Mouse (Mus musculus): ENCODE measurements around the gene Lrrtm3. TPM values are rescaled to one million over a fixed set of nuclear protein-coding genes. Genes with fewer than 3 reads are reported as not detected.

Lrrtm3 gene
- polyA plus RNA-seq, 1 experiment, result not detected

DNA sequence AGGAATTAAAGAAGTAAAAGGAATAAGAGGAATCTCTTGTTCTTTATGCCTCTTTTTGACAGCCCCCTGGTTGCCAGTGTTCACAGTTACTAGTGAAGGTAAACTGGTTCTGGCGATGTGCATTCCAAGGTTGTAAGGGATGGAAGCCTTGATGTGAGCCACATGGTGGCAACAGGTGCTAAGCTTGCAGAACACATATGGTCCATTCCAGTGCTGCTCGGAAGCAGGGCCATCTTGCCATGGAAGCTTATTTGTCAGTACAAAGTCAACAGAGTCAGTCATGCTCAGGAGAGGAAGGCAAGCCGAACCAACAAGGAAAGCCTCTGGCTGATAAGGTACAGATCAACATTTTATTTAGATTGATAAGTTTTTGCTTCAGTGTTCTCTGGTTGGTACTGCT, 7.7 kb downstream of the Lrrtm3 start:
- no peaks in the 10 kb centered on the region for H3K4me1 ChIP-seq (ENCODE audit: control insufficient read depth, insufficient read depth, insufficient read length, low read length)
- no peak overlapping the region for H3K27ac ChIP-seq (replicated peaks; ENCODE audit: low read depth, low read length)
- no peak overlapping the region for H3K4me3 ChIP-seq (ENCODE audit: insufficient read depth, low read depth, low read length)

DNA sequence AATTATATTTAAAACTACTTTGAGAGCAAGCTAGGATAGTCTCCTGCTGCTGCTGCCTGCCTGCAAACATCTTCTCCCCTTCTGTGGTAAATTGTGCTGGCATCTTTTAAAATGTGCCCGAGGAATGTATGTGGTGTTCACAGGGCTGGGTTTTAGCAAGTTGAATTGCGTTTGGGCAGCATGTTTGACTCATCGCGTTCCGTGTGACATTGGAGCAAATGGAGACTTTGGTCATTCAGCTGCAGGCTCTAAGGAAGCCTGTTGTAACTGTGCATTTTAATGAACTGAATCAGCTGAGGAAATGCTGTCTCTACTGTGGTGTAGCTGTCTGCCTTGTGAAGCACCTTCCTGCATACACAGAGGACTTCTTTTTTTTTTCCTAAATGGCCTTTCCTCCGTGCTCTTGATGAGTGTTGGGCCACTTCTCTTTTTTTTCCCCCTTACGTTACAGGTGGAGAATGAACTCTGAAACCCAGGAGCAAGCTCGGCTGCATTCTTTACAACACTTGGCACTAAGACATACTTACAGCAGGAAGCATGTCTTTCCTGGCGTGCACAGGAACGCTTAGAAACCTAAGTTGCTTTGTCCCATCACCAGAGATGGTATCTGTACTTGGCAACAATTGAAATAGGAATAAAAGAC, 13.5 kb downstream of the Lrrtm3 start:
- Histone ChIP-seq H3K27ac (replicated peaks; ENCODE audit: low read depth, low read length) (no peak overlapping the region), H3K4me1 (ENCODE audit: control insufficient read depth, insufficient read depth, insufficient read length, low read length) (no peaks in the 10 kb centered on the region), H3K4me3 (ENCODE audit: insufficient read depth, low read depth, low read length) (no peak overlapping the region)

DNA sequence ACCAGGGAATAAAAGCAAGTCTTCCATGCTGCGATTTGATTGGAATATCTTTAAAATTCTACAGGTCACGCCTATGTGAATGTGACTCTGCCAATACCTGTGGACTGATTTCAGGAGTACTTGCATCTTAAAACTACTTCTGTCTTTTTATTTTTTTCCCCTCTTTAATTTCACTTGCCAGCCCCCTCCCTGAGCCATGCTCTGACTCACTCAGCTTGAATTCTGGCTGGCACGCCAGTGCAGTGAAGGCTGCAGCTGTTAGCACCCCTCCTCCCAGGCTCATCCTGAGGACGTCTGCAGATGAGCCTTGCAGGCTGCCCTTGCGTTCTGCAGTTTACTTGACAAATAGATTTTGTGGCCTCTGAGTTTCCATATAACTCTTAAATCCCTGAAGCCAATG, 14.1 kb downstream of the Lrrtm3 start:
- Histone ChIP-seq H3K27ac (replicated peaks; ENCODE audit: low read depth, low read length) (no peak overlapping the region), H3K4me1 (ENCODE audit: control insufficient read depth, insufficient read depth, insufficient read length, low read length) (no peaks in the 10 kb centered on the region), H3K4me3 (ENCODE audit: insufficient read depth, low read depth, low read length) (no peak overlapping the region)

DNA sequence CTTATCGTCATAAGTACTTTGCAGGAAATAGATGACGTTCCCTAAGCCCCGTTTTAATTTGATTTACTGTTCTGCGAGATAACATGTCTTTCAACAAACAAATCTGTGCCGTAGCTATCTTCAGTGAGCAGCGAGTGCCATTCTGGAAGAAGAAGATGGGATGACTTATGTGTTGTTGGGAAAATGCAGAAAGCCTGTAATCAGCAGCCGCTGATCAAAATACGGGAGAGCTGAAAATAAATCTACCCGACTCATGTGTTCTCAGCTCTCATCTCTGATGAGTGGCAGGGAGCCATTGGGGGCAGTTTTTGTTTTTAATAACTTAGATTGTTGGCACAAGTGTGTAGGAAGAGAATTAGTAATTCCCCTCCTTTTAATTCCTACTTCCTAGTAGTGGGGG, 26.4 kb downstream of the Lrrtm3 start:
- H3K27ac ChIP-seq (replicated peaks; ENCODE audit: low read depth, low read length), result no peak overlapping the region
- H3K4me1 ChIP-seq (ENCODE audit: control insufficient read depth, insufficient read depth, insufficient read length, low read length), result no peaks in the 10 kb centered on the region
- H3K4me3 ChIP-seq (ENCODE audit: insufficient read depth, low read depth, low read length), result no peak overlapping the region

DNA sequence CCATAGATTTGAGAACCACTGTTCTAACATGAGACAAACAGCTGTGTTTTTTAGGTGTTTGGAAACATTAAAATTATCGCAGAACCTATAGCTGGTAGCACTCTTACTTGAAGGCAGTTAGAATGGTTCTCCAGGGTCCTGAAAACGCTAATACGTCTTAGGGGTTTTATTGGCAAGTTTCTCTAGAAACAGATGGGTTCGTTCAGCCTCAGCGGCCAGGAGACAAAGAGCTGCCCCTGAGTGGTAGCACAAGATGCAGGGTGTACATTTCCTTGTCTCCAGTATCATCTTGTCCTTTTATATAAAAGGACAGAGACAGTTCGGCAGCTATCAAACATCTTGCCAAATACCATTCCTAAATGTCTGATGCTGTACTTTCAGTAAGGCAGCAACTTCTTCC, 40.1 kb downstream of the Lrrtm3 start:
- no peak overlapping the region for H3K4me3 ChIP-seq (ENCODE audit: insufficient read depth, low read depth, low read length)
- H3K4me1 ChIP-seq (ENCODE audit: control insufficient read depth, insufficient read depth, insufficient read length, low read length), result no peaks in the 10 kb centered on the region
- H3K27ac ChIP-seq (replicated peaks; ENCODE audit: low read depth, low read length), result no peak overlapping the region

DNA sequence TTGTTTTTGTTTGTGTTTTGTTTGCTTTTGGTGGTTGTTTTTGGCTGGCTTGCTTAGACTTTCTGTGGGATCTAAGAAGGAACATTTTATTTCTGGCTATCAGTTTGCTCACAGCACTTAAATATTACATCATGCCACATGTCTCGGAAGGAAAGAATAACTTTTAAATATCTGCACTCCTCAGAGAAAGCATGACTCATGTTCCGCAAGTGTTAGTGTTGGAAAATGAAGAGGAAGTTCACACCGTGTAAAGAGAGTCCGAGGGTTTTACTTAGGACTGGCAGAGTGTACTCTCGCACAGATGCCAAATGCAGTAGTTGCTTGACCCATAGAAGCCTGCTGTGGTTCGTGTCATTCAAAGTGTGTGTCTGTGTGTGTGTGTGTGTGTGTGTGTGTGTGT, 40.9 kb downstream of the Lrrtm3 start:
- H3K4me3 ChIP-seq (ENCODE audit: insufficient read depth, low read depth, low read length), result no peak overlapping the region
- H3K4me1 ChIP-seq (ENCODE audit: control insufficient read depth, insufficient read depth, insufficient read length, low read length), result no peaks in the 10 kb centered on the region
- no peak overlapping the region for H3K27ac ChIP-seq (replicated peaks; ENCODE audit: low read depth, low read length)

DNA sequence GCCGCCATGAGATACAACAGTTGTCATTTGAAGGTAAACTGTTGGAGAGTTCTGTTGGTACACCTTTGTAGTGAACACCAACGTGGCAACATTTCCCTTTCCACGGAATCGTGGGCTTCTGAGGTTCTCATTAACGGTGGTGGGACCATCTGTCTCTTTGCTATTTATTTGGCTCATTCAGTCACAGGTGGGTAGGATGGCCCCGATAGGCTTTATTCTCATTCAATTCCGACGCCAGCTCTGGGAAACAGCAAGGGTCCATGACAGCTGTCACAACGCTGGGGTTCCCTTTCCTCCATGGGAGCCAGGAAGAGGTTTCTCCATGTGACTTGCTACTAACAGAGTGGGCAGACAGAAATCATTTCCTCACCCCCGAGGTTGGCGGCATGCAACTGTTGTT, 48.2 kb downstream of the Lrrtm3 start:
- Histone ChIP-seq H3K27ac (replicated peaks; ENCODE audit: low read depth, low read length) (no peak overlapping the region), H3K4me3 (ENCODE audit: insufficient read depth, low read depth, low read length) (no peak overlapping the region), H3K4me1 (ENCODE audit: control insufficient read depth, insufficient read depth, insufficient read length, low read length) (no peaks in the 10 kb centered on the region)

DNA sequence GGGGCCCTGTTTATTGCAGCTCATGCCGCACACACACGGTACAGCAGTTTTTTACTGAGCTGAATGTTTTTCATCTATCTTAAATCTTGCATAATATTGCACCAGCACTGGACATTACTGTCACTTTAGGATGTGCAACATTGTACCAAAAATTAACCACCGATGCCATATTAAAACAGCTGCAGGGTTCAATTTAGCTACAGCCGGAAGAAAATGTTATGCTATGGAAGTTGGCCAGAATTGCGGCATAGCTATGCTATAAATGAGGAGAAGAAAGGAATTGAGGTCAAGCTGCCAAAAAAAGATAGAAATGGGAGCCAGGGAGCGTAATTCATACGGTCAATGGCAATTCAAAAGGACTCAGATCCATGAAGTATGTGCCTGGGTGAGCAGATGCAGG, 48.9 kb downstream of the Lrrtm3 start:
- no peak overlapping the region for H3K27ac ChIP-seq (replicated peaks; ENCODE audit: low read depth, low read length)
- H3K4me1 ChIP-seq (ENCODE audit: control insufficient read depth, insufficient read depth, insufficient read length, low read length), result no peaks in the 10 kb centered on the region
- no peak overlapping the region for H3K4me3 ChIP-seq (ENCODE audit: insufficient read depth, low read depth, low read length)

DNA sequence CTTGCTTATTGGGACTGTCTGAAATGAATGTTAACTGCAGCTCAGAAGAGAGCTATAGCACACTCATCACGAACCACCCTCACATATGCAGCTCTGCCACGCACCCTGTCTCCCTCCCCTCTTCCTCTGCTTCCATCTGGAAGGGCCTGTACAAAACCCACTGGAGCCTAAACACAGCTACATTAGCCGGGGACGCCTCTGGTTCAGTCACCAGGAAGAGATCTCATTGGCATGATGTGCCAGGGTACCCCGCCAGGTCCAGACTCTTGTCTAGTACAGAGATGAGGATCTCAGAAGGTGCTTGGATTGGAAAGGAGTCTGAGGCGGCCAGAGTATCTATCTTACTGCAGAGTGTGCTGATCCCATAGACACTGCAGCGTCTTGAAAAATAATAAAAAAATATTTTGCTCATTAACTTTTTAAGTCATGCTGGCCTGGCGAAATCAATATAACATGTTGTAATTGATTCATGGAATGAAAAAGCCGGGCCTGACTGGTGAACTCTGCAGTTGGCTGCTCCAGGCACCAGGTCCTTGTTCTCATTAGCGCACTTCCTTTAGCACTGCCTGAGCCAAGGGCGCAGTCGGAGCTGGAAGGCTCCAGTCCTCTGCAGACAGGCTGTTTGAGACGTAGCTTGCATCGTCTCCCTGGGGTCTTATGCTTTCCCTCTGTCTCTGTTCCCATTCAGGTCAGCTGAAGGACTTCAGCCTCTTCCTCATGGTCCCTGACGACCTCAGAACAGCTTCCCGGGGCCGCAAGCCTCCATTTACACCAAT, 50.1 kb downstream of the Lrrtm3 start:
- H3K27ac ChIP-seq (replicated peaks; ENCODE audit: low read depth, low read length), result no peak overlapping the region

DNA sequence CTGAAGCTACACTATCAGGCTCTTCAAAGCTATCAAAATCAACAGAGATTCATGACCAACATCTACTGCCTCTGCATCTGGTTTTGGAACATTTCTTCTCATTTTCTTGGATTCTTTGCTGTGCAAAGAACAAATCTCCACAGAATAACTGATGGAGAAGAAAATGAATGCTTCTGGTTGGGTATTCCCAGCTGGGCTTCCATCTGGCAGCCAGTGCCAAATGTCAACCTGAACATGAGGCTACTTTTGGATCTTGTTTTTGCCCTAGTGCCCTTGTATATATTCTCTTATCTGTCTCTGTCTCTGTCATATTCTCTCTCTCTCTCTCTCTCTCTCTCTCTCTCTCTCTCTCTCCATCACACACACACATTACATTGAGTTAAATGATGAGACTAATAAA, 59.2 kb downstream of the Lrrtm3 start:
- Histone ChIP-seq H3K4me1 (ENCODE audit: control insufficient read depth, insufficient read depth, insufficient read length, low read length) (no peaks in the 10 kb centered on the region), H3K4me3 (ENCODE audit: insufficient read depth, low read depth, low read length) (no peak overlapping the region)

More for the DNA sequence above, 50.1 kb downstream of the Lrrtm3 start:
- Histone ChIP-seq H3K4me3 (ENCODE audit: insufficient read depth, low read depth, low read length) (no peak overlapping the region), H3K4me1 (ENCODE audit: control insufficient read depth, insufficient read depth, insufficient read length, low read length) (no peaks in the 10 kb centered on the region)

DNA sequence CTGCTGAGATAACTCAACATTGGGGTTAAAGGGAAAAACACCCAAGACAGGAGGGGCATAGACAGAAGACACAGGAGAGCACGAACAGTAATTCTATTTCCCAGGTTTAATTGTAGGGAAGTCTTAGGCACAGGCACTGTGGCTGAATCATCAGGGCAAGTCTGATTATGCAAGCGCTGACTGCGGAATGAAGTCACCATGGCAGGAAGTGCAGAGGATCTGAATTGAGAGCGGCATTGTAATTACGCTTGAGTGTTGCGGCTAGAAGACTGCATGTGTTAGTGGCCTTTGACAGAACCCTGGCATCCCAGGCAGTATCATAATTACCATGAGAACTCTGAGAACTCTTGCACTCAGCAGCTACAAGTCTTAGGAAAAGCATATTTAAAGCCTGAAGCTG, 66.7 kb downstream of the Lrrtm3 start:
- H3K4me3 ChIP-seq (ENCODE audit: insufficient read depth, low read depth, low read length), result no peak overlapping the region
- H3K4me1 ChIP-seq (ENCODE audit: control insufficient read depth, insufficient read depth, insufficient read length, low read length), result no peaks in the 10 kb centered on the region
- H3K27ac ChIP-seq (replicated peaks; ENCODE audit: low read depth, low read length), result no peak overlapping the region

More for the DNA sequence above, 59.2 kb downstream of the Lrrtm3 start:
- no peak overlapping the region for H3K27ac ChIP-seq (replicated peaks; ENCODE audit: low read depth, low read length)

DNA sequence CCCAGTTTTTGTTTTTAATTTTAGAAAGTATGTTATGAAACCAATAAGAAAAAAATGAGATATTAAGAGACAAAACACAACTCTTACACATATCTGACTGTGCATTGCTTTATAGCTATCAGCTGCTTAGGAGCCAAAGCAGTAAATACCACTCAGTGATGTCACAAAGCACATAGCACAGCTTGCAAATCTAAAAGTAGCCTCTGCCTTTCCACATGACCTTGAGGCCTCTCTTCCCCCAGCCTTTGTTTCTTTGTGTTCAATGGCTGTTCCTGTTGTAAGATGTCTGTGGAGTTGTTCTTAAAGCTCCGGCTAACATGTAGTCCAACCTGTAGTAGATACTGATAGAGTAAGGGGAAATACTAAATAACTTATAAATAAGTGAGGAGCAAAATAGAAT, 69.7 kb downstream of the Lrrtm3 start:
- Histone ChIP-seq H3K4me3 (ENCODE audit: insufficient read depth, low read depth, low read length) (no peak overlapping the region), H3K4me1 (ENCODE audit: control insufficient read depth, insufficient read depth, insufficient read length, low read length) (no peaks in the 10 kb centered on the region), H3K27ac (replicated peaks; ENCODE audit: low read depth, low read length) (no peak overlapping the region)

DNA sequence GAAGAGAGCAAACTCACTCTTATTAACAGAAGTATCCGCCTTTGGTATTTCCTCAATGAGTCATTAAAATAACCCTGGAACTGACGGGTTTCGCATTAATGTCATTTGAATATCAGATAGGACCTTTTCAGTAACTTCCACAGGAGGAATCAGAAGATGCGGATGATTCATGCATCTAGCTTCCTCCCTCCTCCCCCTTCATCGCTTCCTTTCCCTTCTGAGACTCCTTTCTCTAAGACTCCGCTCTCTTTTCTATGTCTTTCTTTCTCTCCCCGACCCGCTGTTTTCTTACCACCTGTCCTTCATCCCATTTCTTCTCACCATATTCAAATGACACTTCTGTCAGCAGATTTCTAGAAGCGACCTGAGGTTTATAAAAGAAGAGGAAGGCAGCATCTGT, 88.1 kb downstream of the Lrrtm3 start:
- no peaks in the 10 kb centered on the region for H3K4me1 ChIP-seq (ENCODE audit: control insufficient read depth, insufficient read depth, insufficient read length, low read length)
- H3K4me3 ChIP-seq (ENCODE audit: insufficient read depth, low read depth, low read length), result no peak overlapping the region
- H3K27ac ChIP-seq (replicated peaks; ENCODE audit: low read depth, low read length), result no peak overlapping the region

DNA sequence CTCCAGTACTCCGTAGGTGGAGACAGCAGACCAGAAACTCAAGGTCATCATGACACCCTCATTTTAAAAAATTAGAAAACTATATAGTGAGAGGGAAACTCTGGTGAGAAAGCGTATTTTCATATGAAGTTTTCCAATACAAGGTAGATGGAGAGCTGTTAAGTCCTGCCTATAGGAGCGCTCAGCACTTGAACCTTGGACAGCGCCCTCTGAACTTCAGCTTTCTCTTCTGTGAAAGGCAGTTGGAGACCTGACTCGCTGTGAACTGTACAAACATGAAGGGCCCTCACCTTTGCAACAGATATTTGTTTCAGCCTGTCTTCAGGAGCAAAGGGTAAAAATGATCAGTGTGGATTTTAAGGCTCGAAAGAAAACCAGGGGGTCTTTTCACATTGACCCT, 88.5 kb downstream of the Lrrtm3 start:
- no peaks in the 10 kb centered on the region for H3K4me1 ChIP-seq (ENCODE audit: control insufficient read depth, insufficient read depth, insufficient read length, low read length)
- no peak overlapping the region for H3K27ac ChIP-seq (replicated peaks; ENCODE audit: low read depth, low read length)
- H3K4me3 ChIP-seq (ENCODE audit: insufficient read depth, low read depth, low read length), result no peak overlapping the region

DNA sequence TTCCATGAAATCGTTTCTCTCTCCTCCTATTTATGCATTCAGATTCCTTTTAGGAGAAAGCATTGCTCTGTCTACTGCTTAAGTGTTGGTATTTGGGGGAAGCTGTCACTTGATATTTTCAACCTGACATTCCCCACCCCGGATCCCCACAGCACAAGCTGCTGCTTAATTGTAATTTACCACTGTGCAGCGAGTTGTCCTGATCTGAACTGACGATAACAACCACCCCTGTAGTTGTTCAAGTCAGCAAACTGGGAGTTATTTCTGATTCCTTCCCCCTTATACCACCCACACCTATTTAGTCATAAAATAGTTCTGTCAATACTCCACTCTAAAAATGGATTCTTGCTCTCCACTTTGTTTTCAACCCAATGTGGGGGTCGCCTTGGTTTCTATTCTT, 95.8 kb downstream of the Lrrtm3 start:
- Histone ChIP-seq H3K4me3 (ENCODE audit: insufficient read depth, low read depth, low read length) (no peak overlapping the region), H3K27ac (replicated peaks; ENCODE audit: low read depth, low read length) (no peak overlapping the region), H3K4me1 (ENCODE audit: control insufficient read depth, insufficient read depth, insufficient read length, low read length) (no peaks in the 10 kb centered on the region)

DNA sequence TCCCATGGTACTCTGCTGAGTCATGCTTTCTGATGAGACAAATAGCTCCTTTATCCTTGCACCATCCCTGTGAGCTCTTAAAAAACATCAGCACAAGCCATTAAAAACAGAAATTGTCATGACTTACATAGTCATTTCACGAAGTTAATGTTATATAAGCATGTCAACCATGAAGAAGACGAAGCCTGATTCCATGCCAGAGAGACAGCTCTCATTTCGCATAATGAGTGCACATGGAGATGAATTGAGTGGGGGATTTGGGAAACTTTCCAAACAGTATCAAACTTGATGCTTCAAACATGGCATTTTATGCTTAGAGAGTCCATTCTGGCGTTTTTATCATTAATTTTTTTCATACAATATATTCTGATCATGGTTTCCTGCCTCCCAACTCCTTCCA, 104.5 kb downstream of the Lrrtm3 start:
- Histone ChIP-seq H3K4me3 (ENCODE audit: insufficient read depth, low read depth, low read length) (no peak overlapping the region), H3K4me1 (ENCODE audit: control insufficient read depth, insufficient read depth, insufficient read length, low read length) (no peaks in the 10 kb centered on the region), H3K27ac (replicated peaks; ENCODE audit: low read depth, low read length) (no peak overlapping the region)

Data from brown adipose tissue, adult 24 weeks (tissue).